Mouse (Mus musculus) brain, embryonic 14.5 days (tissue): Measurements from ENCODE around the gene Spdl1.

ENCODE experiments used
- CTCF ChIP-seq: fragments of 200-500 bp; IDR thresholded peaks from 2 replicates; pipeline ENCODE4 v1.5.1; 2012; ENCODE audit warnings: inconsistent platforms, mild to moderate bottlenecking, moderate library complexity, borderline replicate concordance; ENCODE audit not compliant: insufficient read depth, insufficient read length; ENCODE audit errors: extremely low read depth
- POLR2A ChIP-seq: fragments of 200-500 bp; IDR thresholded peaks from 2 replicates; pipeline ENCODE4 v1.6.1; 2012; ENCODE audit warnings: mild to moderate bottlenecking, inconsistent platforms, borderline replicate concordance; ENCODE audit not compliant: poor library complexity, insufficient read depth, insufficient read length, severe bottlenecking; ENCODE audit errors: extremely low read depth

- no peak for TF ChIP-seq CTCF
- no peak for TF ChIP-seq POLR2A
Measured at GRCm38 (mm10) chr11:34791872-34792271, 41.6 kb downstream of the Spdl1 start.
